Mouse (Mus musculus): Measurements from ENCODE around the gene Chia1. TPM values are rescaled to one million over a fixed set of nuclear protein-coding genes. Genes with fewer than 3 reads are reported as not detected.
A peak's percentile ranks its signal among the peaks of the same experiment; 100 is the strongest.
"Not testable (repeated sequence)": the region's sequence is repeated elsewhere in the genome, so short reads cannot be mapped to it uniquely, and the experiment has no call there.

The Chia1 gene
- not detected in 2 replicates for polyA plus RNA-seq (2011; ENCODE audit: insufficient read depth, insufficient read length, low replicate concordance, missing spikeins)

DNA sequence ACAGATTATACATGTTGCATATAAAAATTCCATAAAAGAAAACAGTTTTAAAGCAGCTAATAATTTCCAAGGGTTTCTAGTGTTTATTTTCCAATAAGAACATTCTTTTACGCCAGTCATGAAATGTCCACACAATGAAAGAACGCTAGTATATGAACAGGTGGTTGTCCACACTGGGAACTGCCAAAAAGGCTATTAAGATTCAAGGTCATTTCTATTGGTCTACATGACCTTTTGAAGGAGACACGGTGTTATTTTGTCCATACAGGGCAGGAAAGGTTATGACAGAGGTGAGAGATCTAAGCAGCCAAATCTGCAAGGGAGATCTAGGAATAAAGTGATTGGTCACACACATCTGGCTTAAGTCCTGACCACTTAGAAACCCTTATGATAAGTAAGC, at the start of gene Chia1:
Chia1 (plus strand) TSS at position 301 of the 400 bp plus-strand sequence.
- TF ChIP-seq CTCF (IDR thresholded peaks at IDR 0.05; ENCODE audit: control insufficient read depth, insufficient read depth, low read length) (no peak), POLR2A (IDR thresholded peaks at IDR 0.05; ENCODE audit: borderline replicate concordance, control insufficient read depth, low read depth, low read length) (no peak)
- Histone ChIP-seq H3K27ac (ENCODE audit: control insufficient read depth, insufficient read depth, low read depth, low read length, poor library complexity) (no peak within 1 kb of the TSS), H3K4me1 (ENCODE audit: control insufficient read depth, insufficient read depth, low read length) (no peaks in the 10 kb centered on the region), H3K4me3 (replicated peaks; ENCODE audit: control insufficient read depth, low read depth, low read length) (no peak within 1 kb of the TSS)
- 81% methylated on average over 3 of the region's 3 CpGs for WGBS

- H3K4me3 ChIP-seq (replicated peaks; ENCODE audit: control insufficient read depth, low read depth, low read length); H3K4me1 ChIP-seq (ENCODE audit: control insufficient read depth, insufficient read depth, low read length); H3K27ac ChIP-seq (ENCODE audit: control insufficient read depth, insufficient read depth, low read depth, low read length, poor library complexity): not testable (repeated sequence)
- WGBS = 41% methylated on average over 5 of the region's 5 CpGs
- peak; percentile 21; the same call in 1 of the 2 replicates for TF ChIP-seq CTCF (IDR thresholded peaks at IDR 0.05; ENCODE audit: control insufficient read depth, insufficient read depth, low read length)
Measured at GRCm38 (mm10) chr3:106067707-106068106, 45.3 kb upstream of the Chia1 start.

GRCm38 (mm10) chr3:106070994-106071393, 42.0 kb upstream of the Chia1 start:
- 81% methylated on average over 2 of the region's 2 CpGs for WGBS
- TF ChIP-seq CTCF (IDR thresholded peaks at IDR 0.05; ENCODE audit: control insufficient read depth, insufficient read depth, low read length) (no peak), POLR2A (IDR thresholded peaks at IDR 0.05; ENCODE audit: borderline replicate concordance, control insufficient read depth, low read depth, low read length) (no peak)

DNA sequence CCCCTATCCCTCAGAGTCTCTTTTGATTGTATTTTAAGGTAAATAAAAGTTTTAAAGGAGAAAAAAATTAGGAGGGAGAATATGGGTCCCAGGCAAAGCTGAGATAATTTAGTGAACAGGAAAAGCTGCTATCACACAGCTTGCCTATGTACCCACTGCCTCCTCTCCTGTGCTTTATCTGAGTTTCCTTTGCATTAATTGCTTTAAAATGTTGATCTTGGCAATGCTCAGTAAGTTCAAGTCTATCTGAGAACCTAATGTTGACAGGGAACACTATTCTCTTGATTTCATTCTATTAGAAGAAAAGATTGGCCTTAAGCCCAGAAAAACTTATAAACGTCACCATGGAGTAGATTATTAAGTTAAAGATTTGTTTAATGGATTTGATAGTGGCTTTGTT, 38.2 kb upstream of the Chia1 start:
- Histone ChIP-seq H3K4me3 (replicated peaks; ENCODE audit: control insufficient read depth, low read depth, low read length) (no peak overlapping the region), H3K27ac (ENCODE audit: control insufficient read depth, insufficient read depth, low read depth, low read length, poor library complexity) (no peak overlapping the region), H3K4me1 (ENCODE audit: control insufficient read depth, insufficient read depth, low read length) (no peaks in the 10 kb centered on the region)
- TF ChIP-seq CTCF (IDR thresholded peaks at IDR 0.05; ENCODE audit: control insufficient read depth, insufficient read depth, low read length) (no peak), POLR2A (IDR thresholded peaks at IDR 0.05; ENCODE audit: borderline replicate concordance, control insufficient read depth, low read depth, low read length) (no peak)
- 79% methylated on average over 1 of the region's 1 CpGs for WGBS

More at GRCm38 (mm10) chr3:106070994-106071393, 42.0 kb upstream of the Chia1 start:
- Histone ChIP-seq H3K4me3 (replicated peaks; ENCODE audit: control insufficient read depth, low read depth, low read length) (no peak overlapping the region), H3K4me1 (ENCODE audit: control insufficient read depth, insufficient read depth, low read length) (no peaks in the 10 kb centered on the region), H3K27ac (ENCODE audit: control insufficient read depth, insufficient read depth, low read depth, low read length, poor library complexity) (no peak overlapping the region)

DNA sequence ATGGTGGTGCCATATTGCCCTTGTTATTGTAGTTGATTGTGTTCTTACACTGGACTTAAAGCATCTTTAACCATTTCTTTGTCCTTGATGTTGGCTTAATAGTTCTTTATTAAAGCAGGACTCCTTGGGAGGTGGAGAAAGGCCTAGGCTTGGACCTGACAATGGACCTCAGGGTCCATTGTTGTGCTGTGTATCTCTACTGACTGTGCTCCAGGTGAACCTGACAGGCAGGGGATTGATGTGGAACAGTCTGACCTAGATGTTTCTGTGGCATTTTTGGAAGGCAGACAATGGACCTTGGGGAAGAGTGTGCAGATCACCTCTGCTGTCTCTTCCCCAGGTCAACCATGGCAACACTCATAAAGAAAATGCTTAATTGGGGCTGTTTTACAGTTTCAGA, 14.0 kb downstream of the Chia1 start:
- TF ChIP-seq CTCF (IDR thresholded peaks at IDR 0.05; ENCODE audit: control insufficient read depth, insufficient read depth, low read length) (no peak), POLR2A (IDR thresholded peaks at IDR 0.05; ENCODE audit: borderline replicate concordance, control insufficient read depth, low read depth, low read length) (no peak)
- Histone ChIP-seq H3K4me3 (replicated peaks; ENCODE audit: control insufficient read depth, low read depth, low read length) (no peak overlapping the region), H3K4me1 (ENCODE audit: control insufficient read depth, insufficient read depth, low read length) (no peaks in the 10 kb centered on the region), H3K27ac (ENCODE audit: control insufficient read depth, insufficient read depth, low read depth, low read length, poor library complexity) (no peak overlapping the region)

- 69% methylated on average over 4 of the region's 4 CpGs for WGBS
- Histone ChIP-seq H3K27ac (ENCODE audit: control insufficient read depth, insufficient read depth, low read depth, low read length, poor library complexity) (no peak overlapping the region), H3K4me3 (replicated peaks; ENCODE audit: control insufficient read depth, low read depth, low read length) (no peak overlapping the region), H3K4me1 (ENCODE audit: control insufficient read depth, insufficient read depth, low read length) (no peaks in the 10 kb centered on the region)
- TF ChIP-seq POLR2A (IDR thresholded peaks at IDR 0.05; ENCODE audit: borderline replicate concordance, control insufficient read depth, low read depth, low read length) = no peak
- no peak for TF ChIP-seq CTCF (IDR thresholded peaks at IDR 0.05; ENCODE audit: control insufficient read depth, insufficient read depth, low read length)
Measured at GRCm38 (mm10) chr3:106128807-106129493, 15.9 kb downstream of the Chia1 start.

GRCm38 (mm10) chr3:106131690-106132089, 18.7 kb downstream of the Chia1 start:
- WGBS = 70% methylated on average over 5 of the region's 5 CpGs

DNA sequence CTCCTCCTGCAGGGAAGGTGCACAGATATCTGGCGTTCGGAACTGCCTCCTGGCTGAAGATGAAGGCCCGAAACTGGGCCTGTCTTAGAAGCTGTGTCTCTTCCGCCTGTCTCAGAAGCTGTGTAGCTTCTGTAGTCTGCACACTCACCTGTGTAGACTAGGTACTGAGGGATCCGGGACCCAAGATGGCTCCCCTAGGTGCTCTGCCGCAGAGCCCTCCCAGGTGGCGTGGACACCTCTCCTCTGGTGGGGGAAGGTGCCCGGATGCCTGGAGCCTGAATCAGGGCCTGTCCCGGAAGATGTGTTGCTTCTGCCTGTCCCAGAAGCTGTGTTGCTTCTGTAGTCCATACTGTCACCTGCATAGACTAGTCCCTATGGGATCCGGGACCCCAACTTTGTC, 31.1 kb downstream of the Chia1 start:
- H3K4me1 ChIP-seq (ENCODE audit: control insufficient read depth, insufficient read depth, low read length) = no peaks in the 10 kb centered on the region
- TF ChIP-seq CTCF (IDR thresholded peaks at IDR 0.05; ENCODE audit: control insufficient read depth, insufficient read depth, low read length) = no peak
- no peak for TF ChIP-seq POLR2A (IDR thresholded peaks at IDR 0.05; ENCODE audit: borderline replicate concordance, control insufficient read depth, low read depth, low read length)
- H3K4me3 ChIP-seq (replicated peaks; ENCODE audit: control insufficient read depth, low read depth, low read length) = no peak overlapping the region
- 84% methylated on average over 10 of the region's 10 CpGs for WGBS
- no peak overlapping the region for H3K27ac ChIP-seq (ENCODE audit: control insufficient read depth, insufficient read depth, low read depth, low read length, poor library complexity)

More at GRCm38 (mm10) chr3:106131690-106132089, 18.7 kb downstream of the Chia1 start:
- Histone ChIP-seq H3K4me3 (replicated peaks; ENCODE audit: control insufficient read depth, low read depth, low read length) (no peak overlapping the region), H3K27ac (ENCODE audit: control insufficient read depth, insufficient read depth, low read depth, low read length, poor library complexity) (no peak overlapping the region), H3K4me1 (ENCODE audit: control insufficient read depth, insufficient read depth, low read length) (no peaks in the 10 kb centered on the region)
- TF ChIP-seq POLR2A (IDR thresholded peaks at IDR 0.05; ENCODE audit: borderline replicate concordance, control insufficient read depth, low read depth, low read length) = no peak

- Histone ChIP-seq H3K27ac (ENCODE audit: control insufficient read depth, insufficient read depth, low read depth, low read length, poor library complexity) (no peak overlapping the region), H3K4me1 (ENCODE audit: control insufficient read depth, insufficient read depth, low read length) (no peaks in the 10 kb centered on the region), H3K4me3 (replicated peaks; ENCODE audit: control insufficient read depth, low read depth, low read length) (no peak overlapping the region)
- no peak for TF ChIP-seq CTCF (IDR thresholded peaks at IDR 0.05; ENCODE audit: control insufficient read depth, insufficient read depth, low read length)
- no peak for TF ChIP-seq POLR2A (IDR thresholded peaks at IDR 0.05; ENCODE audit: borderline replicate concordance, control insufficient read depth, low read depth, low read length)
- 74% methylated on average over 2 of the region's 2 CpGs for WGBS
Measured at GRCm38 (mm10) chr3:106154413-106154812, 41.4 kb downstream of the Chia1 start.
